Mouse (Mus musculus) lung, adult 2 months (tissue): ENCODE results near the gene Dctn1. TPM values are rescaled to one million over a fixed set of nuclear protein-coding genes. Genes with fewer than 3 reads are reported as not detected.
A peak's percentile ranks its signal among the peaks of the same experiment; 100 is the strongest.

Experiments used
- DNase-seq: peaks from one replicate; pipeline ENCODE4 v3.0.0; 2022
- H3K4me1 ChIP-seq: fragments of 200-500 bp; 2 replicates; pipeline ENCODE4 v1.6.1; 2011; ENCODE audit warnings: low read length; ENCODE audit not compliant: control insufficient read depth, insufficient read depth
- H3K4me3 ChIP-seq: fragments of 200-500 bp; replicated peaks from 2 replicates; pipeline ENCODE3; 2011; ENCODE audit warnings: low read depth, mild to moderate bottlenecking, control low read depth, low read length; ENCODE audit errors: extremely low read depth
- CTCF ChIP-seq: fragments of 200-500 bp; IDR thresholded peaks from 2 replicates; pipeline ENCODE4 v1.5.1; 2011; ENCODE audit warnings: mild to moderate bottlenecking, low read length, control low read depth; ENCODE audit not compliant: insufficient read depth
- POLR2A ChIP-seq: fragments of 200-500 bp; IDR thresholded peaks from 2 replicates; pipeline ENCODE4 v1.6.1; 2011; ENCODE audit warnings: low read depth, mild to moderate bottlenecking, control low read depth, low read length, borderline replicate concordance; ENCODE audit errors: extremely low read depth
- WGBS: fragments of 180-500 bp; shearing (Covaris S2); methylation state at CpG from one replicate; pipeline ENCODE4 v1.1.7; 2018; 5-methylcytosine and 5-hydroxymethylcytosine counted together
- polyA plus RNA-seq: library from polyadenylated mRNA; depleted of rRNA; stranded (reverse); fragments of >200 nt; gene quantifications from 2 replicates; pipeline ENCODE4 v1.2.3, GENCODE M21; 2012; rRNA removed

Gene Dctn1
- polyA plus RNA-seq, 1 experiment, result 155 TPM

GRCm38 (mm10) chr6:83245134-83245533 is 79.4 kb downstream of the Dctn1 start:
- 0 out of 2 replicates have a peak, but pooled peaks cover 2% of the 10 kb centered on the region for H3K4me1 ChIP-seq
- DNase-seq, result peak; percentile 90
- TF ChIP-seq CTCF (no peak), POLR2A (no peak)
- WGBS, result 55% methylated on average over 6 of the region's 6 CpGs
- H3K4me3 ChIP-seq, result no peak overlapping the region

- DNase-seq, result no peak
- Histone ChIP-seq H3K4me3 (no peak overlapping the region), H3K4me1 (0 out of 2 replicates have a peak, but pooled peaks cover 2% of the 10 kb centered on the region)
- WGBS, result 88% methylated on average over 1 of the region's 1 CpGs
- TF ChIP-seq CTCF, result no peak
- TF ChIP-seq POLR2A, result no peak
Observed at GRCm38 (mm10) chr6:83245997-83246396, 80.3 kb downstream of the Dctn1 start.

- 0 out of 2 replicates have a peak, but pooled peaks cover 2% of the 10 kb centered on the region for H3K4me1 ChIP-seq
- no peak overlapping the region for H3K4me3 ChIP-seq
- DNase-seq, result no peak
- no peak for TF ChIP-seq CTCF
- WGBS, result 93% methylated on average over 4 of the region's 4 CpGs
Observed at GRCm38 (mm10) chr6:83246750-83247149, 81.0 kb downstream of the Dctn1 start.

GRCm38 (mm10) chr6:83247153-83247552 is 81.4 kb downstream of the Dctn1 start:
- 0 out of 2 replicates have a peak, but pooled peaks cover 2% of the 10 kb centered on the region for H3K4me1 ChIP-seq
- no peak overlapping the region for H3K4me3 ChIP-seq
- no peak for DNase-seq
- WGBS, result 90% methylated on average over 2 of the region's 2 CpGs
- TF ChIP-seq CTCF (no peak), POLR2A (no peak)

Other genes with a start within 250 kb of the Dctn1 start
- gene Sema4f, start 226.2 kb upstream of the Dctn1 start, polyA plus RNA-seq, result 15.3 and 18.3 TPM in 2 replicates
- gene M1ap, start 219.0 kb upstream of the Dctn1 start, polyA plus RNA-seq, result 2.3 and 3.5 TPM in 2 replicates
- gene Dok1, start 132.4 kb upstream of the Dctn1 start, polyA plus RNA-seq, result 12.6 and 15.1 TPM in 2 replicates
- 6.7 and 8.5 TPM in 2 replicates for gene Loxl3, start 131.7 kb upstream of the Dctn1 start, polyA plus RNA-seq
- gene Aup1, start 111.4 kb upstream of the Dctn1 start, polyA plus RNA-seq, result 389 and 538 TPM in 2 replicates
- gene Htra2, start 110.6 kb upstream of the Dctn1 start, polyA plus RNA-seq, result 47.7 and 49.3 TPM in 2 replicates
- gene Dqx1, start 108.1 kb upstream of the Dctn1 start, polyA plus RNA-seq, result 3.6 and 4.3 TPM in 2 replicates
- 0.09 and 0.22 TPM in 2 replicates for gene Tlx2, start 95.6 kb upstream of the Dctn1 start, polyA plus RNA-seq
- gene Pcgf1, start 88.1 kb upstream of the Dctn1 start, polyA plus RNA-seq, result 11.0 and 18.5 TPM in 2 replicates
- 4.6 and 9.7 TPM in 2 replicates for gene Lbx2, start 79.6 kb upstream of the Dctn1 start, polyA plus RNA-seq
- gene Ccdc142, start 64.3 kb upstream of the Dctn1 start, polyA plus RNA-seq, result 10.2 TPM in 2 replicates
- 5.4 and 5.5 TPM in 2 replicates for gene Gm42688, start 64.3 kb upstream of the Dctn1 start, polyA plus RNA-seq
- 60.3 and 68.7 TPM in 2 replicates for gene Mrpl53, start 56.9 kb upstream of the Dctn1 start, polyA plus RNA-seq
- gene Mogs, start 50.4 kb upstream of the Dctn1 start, polyA plus RNA-seq, result 40.6 and 44.1 TPM in 2 replicates
- 174 and 211 TPM in 2 replicates for gene Wbp1, start 44.4 kb upstream of the Dctn1 start, polyA plus RNA-seq
- gene Ino80b, start 40.5 kb upstream of the Dctn1 start, polyA plus RNA-seq, result 37.0 and 63.4 TPM in 2 replicates
- gene Rtkn, start 30.5 kb upstream of the Dctn1 start, polyA plus RNA-seq, result 110 and 116 TPM in 2 replicates
- 5.3 and 6.9 TPM in 2 replicates for gene Wdr54, start 9.5 kb upstream of the Dctn1 start, polyA plus RNA-seq
- gene 1700003E16Rik, start 9.5 kb upstream of the Dctn1 start, polyA plus RNA-seq, result 4.6 and 5.5 TPM in 2 replicates
- gene Slc4a5, start 53.9 kb downstream of the Dctn1 start, polyA plus RNA-seq, result 56.7 and 62.3 TPM in 2 replicates
- gene Mthfd2, start 160.0 kb downstream of the Dctn1 start, polyA plus RNA-seq, result 1.3 and 2.6 TPM in 2 replicates
- gene Mob1a, start 160.1 kb downstream of the Dctn1 start, polyA plus RNA-seq, result 39.1 and 41.3 TPM in 2 replicates
- gene Bola3, start 183.2 kb downstream of the Dctn1 start, polyA plus RNA-seq, result 7.5 and 12.5 TPM in 2 replicates